Mouse (Mus musculus): Measurements from ENCODE around the gene Tead1. TPM values are rescaled to one million over a fixed set of nuclear protein-coding genes. Genes with fewer than 3 reads are reported as not detected.

Gene Tead1
- polyA plus RNA-seq, 1 experiment from 2014 or later, result 18.9 TPM

DNA sequence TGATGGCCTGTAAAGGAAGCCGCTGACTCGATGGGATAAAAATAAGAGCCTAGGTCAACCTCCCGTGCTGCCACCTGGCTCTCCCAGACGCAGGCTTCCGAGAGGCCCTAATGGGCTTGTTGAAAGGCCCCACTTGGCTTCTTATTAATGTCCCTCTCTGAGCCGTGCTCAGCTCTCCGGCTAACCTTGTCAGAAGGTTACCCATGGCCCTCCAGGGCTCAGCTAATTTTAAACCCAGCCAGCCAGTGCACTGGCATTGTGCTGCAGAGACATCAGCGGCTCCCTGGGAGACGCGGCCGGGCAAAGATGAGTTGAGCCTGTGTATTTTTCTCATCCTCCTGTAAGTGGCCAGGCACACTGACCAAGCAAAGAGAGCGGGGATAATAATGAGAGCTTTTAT is 62.7 kb downstream of the Tead1 start:
- WGBS, result 34% methylated on average over 12 of the region's 12 CpGs
- no peak for ATAC-seq (ENCODE audit: insufficient read depth, low FRiP score)
- no peak overlapping the region for H3K4me3 ChIP-seq (replicated peaks; ENCODE audit: low read length)
- H3K4me2 ChIP-seq (ENCODE audit: low read depth, low read length), result no peak overlapping the region
- H3K9me3 ChIP-seq (replicated peaks; ENCODE audit: control insufficient read depth, low read length), result no peaks in the 10 kb centered on the region
- peaks cover 39% of the 10 kb centered on the region for H3K4me1 ChIP-seq (ENCODE audit: control insufficient read depth, insufficient read depth, low read length)
- no peaks in the 10 kb centered on the region for H3K27me3 ChIP-seq (ENCODE audit: control insufficient read depth, insufficient read depth, low read length)
- no peak overlapping the region for H3K27ac ChIP-seq (ENCODE audit: low read length)
- no peak overlapping the region for H3K9ac ChIP-seq (ENCODE audit: low read length)
- H3K36me3 ChIP-seq (ENCODE audit: control insufficient read depth, insufficient read depth, low read length), result no peaks in the 10 kb centered on the region

DNA sequence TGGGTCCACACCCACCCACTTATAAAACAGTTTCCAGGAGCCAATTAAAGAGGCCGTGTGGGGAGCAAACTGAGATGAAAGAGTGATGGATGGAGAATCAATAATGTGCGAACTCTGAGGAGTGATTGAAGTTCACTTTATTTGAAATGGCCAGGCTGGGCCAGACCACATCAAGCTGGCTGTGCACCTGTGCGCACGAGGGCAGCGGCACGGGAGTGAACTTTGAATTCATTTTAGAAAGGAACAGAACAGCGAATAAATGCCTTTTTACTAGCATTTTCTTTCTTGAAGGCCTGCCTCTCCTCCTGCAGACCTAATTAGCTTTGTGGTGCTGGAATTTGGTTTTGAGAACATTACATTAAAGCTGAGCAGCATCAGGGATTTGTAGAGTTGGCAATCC is 63.9 kb downstream of the Tead1 start:
- H3K4me2 ChIP-seq (ENCODE audit: low read depth, low read length), result 0 out of 2 replicates have a peak overlapping the region, but pooled peaks have one; percentile 38
- H3K27me3 ChIP-seq (ENCODE audit: control insufficient read depth, insufficient read depth, low read length), result no peaks in the 10 kb centered on the region
- H3K4me1 ChIP-seq (ENCODE audit: control insufficient read depth, insufficient read depth, low read length), result peaks cover 34% of the 10 kb centered on the region
- 36% methylated on average over 7 of the region's 7 CpGs for WGBS
- H3K36me3 ChIP-seq (ENCODE audit: control insufficient read depth, insufficient read depth, low read length), result no peaks in the 10 kb centered on the region
- H3K4me3 ChIP-seq (replicated peaks; ENCODE audit: low read length), result no peak overlapping the region
- H3K9me3 ChIP-seq (replicated peaks; ENCODE audit: control insufficient read depth, low read length), result no peaks in the 10 kb centered on the region
- H3K27ac ChIP-seq (ENCODE audit: low read length), result peak overlapping the region; percentile 59
- peak; percentile 41; the same call in 1 of the 2 replicates for ATAC-seq (ENCODE audit: insufficient read depth, low FRiP score)
- 0 out of 2 replicates have a peak overlapping the region, but pooled peaks have one; percentile 43 for H3K9ac ChIP-seq (ENCODE audit: low read length)

DNA sequence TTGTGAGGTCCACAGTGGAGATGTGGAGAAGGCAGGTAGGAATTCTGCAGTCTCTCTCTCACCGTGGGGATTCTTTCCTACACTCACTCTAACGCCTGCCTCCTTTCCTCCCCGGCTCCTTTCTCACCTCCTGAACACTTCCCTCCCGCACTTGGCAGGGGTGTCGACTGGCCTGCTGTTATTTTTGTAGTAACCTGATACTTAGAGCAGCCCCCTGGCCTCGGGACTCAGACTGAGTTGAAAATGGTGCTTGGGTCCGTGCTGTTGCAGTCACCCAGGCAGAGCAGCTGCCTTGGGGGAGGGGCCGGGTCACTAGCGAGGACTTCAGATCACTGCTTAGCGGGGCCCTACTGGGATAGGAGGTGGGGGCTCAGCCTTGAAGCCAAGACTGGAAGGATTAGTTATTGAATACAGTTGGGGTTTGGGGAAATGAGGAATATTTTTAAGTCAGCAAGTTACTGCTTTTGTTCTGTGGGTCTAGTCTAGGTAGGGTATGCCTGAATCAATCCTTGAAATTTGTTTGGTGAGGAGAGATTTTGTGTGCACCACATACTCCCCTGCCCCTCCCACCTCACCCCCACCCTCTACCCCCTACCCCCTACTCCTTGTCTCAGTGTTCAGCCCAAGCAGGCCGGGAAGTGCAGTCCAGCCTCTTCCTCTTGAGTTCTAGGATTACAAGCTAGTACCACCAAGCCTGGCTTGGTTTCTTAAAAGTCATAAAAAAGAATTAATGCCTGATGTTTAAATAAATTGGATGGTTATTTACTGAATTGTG is 64.7 kb downstream of the Tead1 start:
- Histone ChIP-seq H3K27me3 (ENCODE audit: control insufficient read depth, insufficient read depth, low read length) (no peaks in the 10 kb centered on the region), H3K4me1 (ENCODE audit: control insufficient read depth, insufficient read depth, low read length) (peaks cover 34% of the 10 kb centered on the region), H3K4me3 (replicated peaks; ENCODE audit: low read length) (no peak overlapping the region), H3K36me3 (ENCODE audit: control insufficient read depth, insufficient read depth, low read length) (no peaks in the 10 kb centered on the region), H3K9ac (ENCODE audit: low read length) (peak overlapping the region; percentile 43; the same call in 1 of the 2 replicates), H3K9me3 (replicated peaks; ENCODE audit: control insufficient read depth, low read length) (no peaks in the 10 kb centered on the region), H3K27ac (ENCODE audit: low read length) (peak overlapping the region; percentile 59), H3K4me2 (ENCODE audit: low read depth, low read length) (peak overlapping the region; percentile 38)
- 8% methylated on average over 11 of the region's 11 CpGs for WGBS
- ATAC-seq (ENCODE audit: insufficient read depth, low FRiP score), result peak; percentile 75

DNA sequence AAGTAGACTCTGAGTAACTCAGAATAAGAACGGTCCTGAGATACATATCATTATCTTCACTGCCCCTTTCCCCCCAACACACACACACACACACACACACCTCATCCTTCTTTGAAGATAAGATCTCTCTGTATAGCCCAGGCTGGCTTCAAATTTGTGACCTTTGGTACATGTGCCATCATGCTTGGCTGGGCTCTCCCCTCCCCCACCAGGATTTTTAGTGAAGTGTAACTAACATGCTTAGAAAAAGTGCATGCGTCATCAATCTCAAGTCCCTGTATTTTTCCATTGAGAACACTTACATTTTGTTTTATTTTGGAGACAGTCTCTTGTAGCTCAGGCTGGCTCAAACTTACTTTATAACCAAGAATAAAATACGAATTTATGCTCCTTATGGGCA is 68.1 kb downstream of the Tead1 start:
- Histone ChIP-seq H3K27me3 (ENCODE audit: control insufficient read depth, insufficient read depth, low read length) (no peaks in the 10 kb centered on the region), H3K36me3 (ENCODE audit: control insufficient read depth, insufficient read depth, low read length) (no peaks in the 10 kb centered on the region), H3K27ac (ENCODE audit: low read length) (no peak overlapping the region), H3K9ac (ENCODE audit: low read length) (no peak overlapping the region), H3K9me3 (replicated peaks; ENCODE audit: control insufficient read depth, low read length) (no peaks in the 10 kb centered on the region), H3K4me2 (ENCODE audit: low read depth, low read length) (no peak overlapping the region), H3K4me1 (ENCODE audit: control insufficient read depth, insufficient read depth, low read length) (peaks cover 21% of the 10 kb centered on the region), H3K4me3 (replicated peaks; ENCODE audit: low read length) (no peak overlapping the region)
- no peak for ATAC-seq (ENCODE audit: insufficient read depth, low FRiP score)
- 83% methylated on average over 3 of the region's 3 CpGs for WGBS

DNA sequence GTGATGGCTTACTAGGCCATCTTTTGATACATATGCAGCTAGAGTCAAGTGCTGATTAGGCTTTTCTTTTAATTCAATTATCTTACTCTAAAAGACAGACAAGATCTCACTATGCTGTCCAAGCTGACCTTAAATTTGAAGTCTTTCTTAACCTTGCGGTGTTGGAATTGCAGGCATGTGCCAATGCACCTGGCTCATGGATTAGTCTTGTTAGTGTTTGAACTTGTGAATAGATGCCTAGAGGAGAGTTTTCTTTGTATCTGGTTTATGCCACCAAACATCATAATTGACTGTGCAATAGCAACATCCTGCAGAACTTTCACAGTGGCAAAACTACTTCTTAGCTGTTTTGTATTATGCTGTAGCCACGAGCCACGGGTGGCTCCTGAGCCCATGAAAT is 68.7 kb downstream of the Tead1 start:
- Histone ChIP-seq H3K4me3 (replicated peaks; ENCODE audit: low read length) (no peak overlapping the region), H3K9ac (ENCODE audit: low read length) (no peak overlapping the region), H3K9me3 (replicated peaks; ENCODE audit: control insufficient read depth, low read length) (no peaks in the 10 kb centered on the region), H3K4me1 (ENCODE audit: control insufficient read depth, insufficient read depth, low read length) (peaks cover 16% of the 10 kb centered on the region), H3K36me3 (ENCODE audit: control insufficient read depth, insufficient read depth, low read length) (no peaks in the 10 kb centered on the region), H3K27me3 (ENCODE audit: control insufficient read depth, insufficient read depth, low read length) (no peaks in the 10 kb centered on the region), H3K4me2 (ENCODE audit: low read depth, low read length) (no peak overlapping the region), H3K27ac (ENCODE audit: low read length) (no peak overlapping the region)
- no peak for ATAC-seq (ENCODE audit: insufficient read depth, low FRiP score)
- WGBS, result 81% methylated on average over 3 of the region's 3 CpGs

DNA sequence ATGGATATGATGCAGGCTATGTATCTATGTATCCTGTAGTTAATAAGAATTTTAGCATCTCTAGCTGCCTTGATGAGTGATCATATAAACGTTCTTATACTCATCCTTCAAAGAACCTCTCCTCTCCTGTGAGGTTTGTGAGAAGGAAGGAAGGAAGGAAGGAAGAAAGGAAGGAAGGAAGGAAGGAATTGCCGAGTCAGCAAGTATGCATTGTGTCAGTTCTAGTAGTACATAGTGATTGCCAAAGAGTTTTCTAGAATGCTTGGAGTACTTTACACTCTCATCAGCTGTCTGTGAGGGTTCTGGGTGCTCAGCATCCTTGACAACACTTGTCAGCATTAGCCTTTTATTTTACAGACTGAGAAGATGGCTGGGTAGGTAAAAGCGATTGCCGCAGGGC is 69.2 kb downstream of the Tead1 start:
- H3K4me1 ChIP-seq (ENCODE audit: control insufficient read depth, insufficient read depth, low read length), result peaks cover 11% of the 10 kb centered on the region
- ATAC-seq (ENCODE audit: insufficient read depth, low FRiP score), result no peak
- no peak overlapping the region for H3K27ac ChIP-seq (ENCODE audit: low read length)
- no peak overlapping the region for H3K4me3 ChIP-seq (replicated peaks; ENCODE audit: low read length)
- H3K36me3 ChIP-seq (ENCODE audit: control insufficient read depth, insufficient read depth, low read length), result no peaks in the 10 kb centered on the region
- H3K27me3 ChIP-seq (ENCODE audit: control insufficient read depth, insufficient read depth, low read length), result no peaks in the 10 kb centered on the region
- no peak overlapping the region for H3K4me2 ChIP-seq (ENCODE audit: low read depth, low read length)
- 84% methylated on average over 4 of the region's 4 CpGs for WGBS
- no peak overlapping the region for H3K9ac ChIP-seq (ENCODE audit: low read length)
- H3K9me3 ChIP-seq (replicated peaks; ENCODE audit: control insufficient read depth, low read length), result no peaks in the 10 kb centered on the region

DNA sequence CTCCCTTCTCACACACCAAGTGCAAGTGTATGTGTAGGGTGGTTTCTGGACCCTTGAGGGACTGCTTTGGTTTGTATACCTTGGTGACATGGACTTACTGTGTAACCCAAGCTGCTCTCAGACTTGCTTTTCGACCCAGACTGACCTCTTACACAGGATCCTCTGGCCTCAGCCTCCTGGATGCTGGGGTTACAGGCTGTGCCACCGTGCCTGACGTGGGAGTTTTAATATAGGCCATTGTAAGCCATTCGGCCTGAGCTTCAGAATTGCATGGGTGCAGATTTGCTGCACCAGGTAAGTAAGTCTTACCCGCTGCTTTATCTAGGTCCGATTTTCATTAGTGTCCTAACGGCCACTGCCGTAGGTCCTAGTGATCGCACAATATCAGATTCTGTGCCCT is 71.0 kb downstream of the Tead1 start:
- no peak for ATAC-seq (ENCODE audit: insufficient read depth, low FRiP score)
- no peak overlapping the region for H3K27ac ChIP-seq (ENCODE audit: low read length)
- no peak overlapping the region for H3K4me2 ChIP-seq (ENCODE audit: low read depth, low read length)
- WGBS, result 91% methylated on average over 9 of the region's 9 CpGs
- H3K4me1 ChIP-seq (ENCODE audit: control insufficient read depth, insufficient read depth, low read length), result no peaks in the 10 kb centered on the region; the same call in 1 of the 2 replicates
- H3K27me3 ChIP-seq (ENCODE audit: control insufficient read depth, insufficient read depth, low read length), result no peaks in the 10 kb centered on the region
- H3K9ac ChIP-seq (ENCODE audit: low read length), result no peak overlapping the region
- H3K9me3 ChIP-seq (replicated peaks; ENCODE audit: control insufficient read depth, low read length), result no peaks in the 10 kb centered on the region
- no peaks in the 10 kb centered on the region for H3K36me3 ChIP-seq (ENCODE audit: control insufficient read depth, insufficient read depth, low read length)
- no peak overlapping the region for H3K4me3 ChIP-seq (replicated peaks; ENCODE audit: low read length)

DNA sequence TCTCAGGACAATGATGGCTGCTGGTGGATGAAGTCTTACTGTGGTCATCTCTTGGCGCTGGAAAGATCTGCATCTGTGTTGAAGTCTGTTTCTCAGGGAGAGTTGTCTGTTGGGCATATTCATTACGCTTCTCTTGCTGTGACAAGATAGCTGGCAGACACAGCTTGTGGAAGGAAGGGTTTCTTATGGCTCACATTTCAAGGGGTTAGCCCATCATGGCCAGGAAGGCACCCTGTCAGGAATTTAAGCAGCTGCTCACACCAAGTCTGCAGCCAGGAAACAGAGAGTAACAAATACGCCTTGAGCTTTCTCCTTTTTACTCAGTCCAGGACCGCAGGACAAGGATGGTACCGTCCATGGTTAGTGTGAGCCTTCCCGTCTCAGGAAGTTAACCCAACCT is 73.2 kb downstream of the Tead1 start:
- H3K4me1 ChIP-seq (ENCODE audit: control insufficient read depth, insufficient read depth, low read length), result peaks cover 4% of the 10 kb centered on the region; the same call in 1 of the 2 replicates

DNA sequence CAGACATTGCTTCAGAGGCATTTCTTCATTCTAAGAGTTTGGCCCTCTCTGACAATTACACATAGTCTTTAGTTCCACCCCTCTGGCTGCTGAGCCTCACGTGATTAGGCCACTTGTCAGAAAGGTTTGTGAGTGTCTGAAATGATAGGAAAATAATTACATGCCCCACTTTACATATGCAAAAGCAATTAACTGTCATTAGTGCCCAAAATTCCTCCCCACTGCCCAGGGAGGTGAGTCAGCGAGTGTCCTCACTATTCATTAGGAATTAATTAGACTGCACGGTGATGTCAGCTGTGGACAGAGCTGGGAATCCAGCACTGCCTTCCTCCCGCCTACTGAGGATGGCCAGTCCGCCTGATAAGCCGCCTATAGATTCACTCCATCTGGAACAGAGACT is 74.2 kb downstream of the Tead1 start:
- Histone ChIP-seq H3K4me3 (replicated peaks; ENCODE audit: low read length) (no peak overlapping the region), H3K4me1 (ENCODE audit: control insufficient read depth, insufficient read depth, low read length) (peaks cover 6% of the 10 kb centered on the region; the same call in 1 of the 2 replicates), H3K4me2 (ENCODE audit: low read depth, low read length) (no peak overlapping the region), H3K36me3 (ENCODE audit: control insufficient read depth, insufficient read depth, low read length) (no peaks in the 10 kb centered on the region), H3K9ac (ENCODE audit: low read length) (no peak overlapping the region), H3K9me3 (replicated peaks; ENCODE audit: control insufficient read depth, low read length) (no peaks in the 10 kb centered on the region), H3K27ac (ENCODE audit: low read length) (no peak overlapping the region), H3K27me3 (ENCODE audit: control insufficient read depth, insufficient read depth, low read length) (no peaks in the 10 kb centered on the region)
- WGBS, result 70% methylated on average over 6 of the region's 6 CpGs
- no peak for ATAC-seq (ENCODE audit: insufficient read depth, low FRiP score)

More for the DNA sequence above, 73.2 kb downstream of the Tead1 start:
- no peak overlapping the region for H3K4me2 ChIP-seq (ENCODE audit: low read depth, low read length)
- no peaks in the 10 kb centered on the region for H3K9me3 ChIP-seq (replicated peaks; ENCODE audit: control insufficient read depth, low read length)
- no peaks in the 10 kb centered on the region for H3K36me3 ChIP-seq (ENCODE audit: control insufficient read depth, insufficient read depth, low read length)
- ATAC-seq (ENCODE audit: insufficient read depth, low FRiP score), result no peak
- no peak overlapping the region for H3K9ac ChIP-seq (ENCODE audit: low read length)
- no peak overlapping the region for H3K4me3 ChIP-seq (replicated peaks; ENCODE audit: low read length)
- H3K27me3 ChIP-seq (ENCODE audit: control insufficient read depth, insufficient read depth, low read length), result no peaks in the 10 kb centered on the region
- WGBS, result 89% methylated on average over 6 of the region's 6 CpGs
- H3K27ac ChIP-seq (ENCODE audit: low read length), result no peak overlapping the region

All from stomach, embryonic 16.5 days (tissue).